Mouse (Mus musculus): ENCODE data around the gene Paqr9. TPM values are rescaled to one million over a fixed set of nuclear protein-coding genes. Genes with fewer than 3 reads are reported as not detected.
A peak's percentile ranks its signal among the peaks of the same experiment; 100 is the strongest.

Paqr9 gene
- polyA plus RNA-seq, 1 experiment from 2014 or later, result 0.15 TPM

DNA sequence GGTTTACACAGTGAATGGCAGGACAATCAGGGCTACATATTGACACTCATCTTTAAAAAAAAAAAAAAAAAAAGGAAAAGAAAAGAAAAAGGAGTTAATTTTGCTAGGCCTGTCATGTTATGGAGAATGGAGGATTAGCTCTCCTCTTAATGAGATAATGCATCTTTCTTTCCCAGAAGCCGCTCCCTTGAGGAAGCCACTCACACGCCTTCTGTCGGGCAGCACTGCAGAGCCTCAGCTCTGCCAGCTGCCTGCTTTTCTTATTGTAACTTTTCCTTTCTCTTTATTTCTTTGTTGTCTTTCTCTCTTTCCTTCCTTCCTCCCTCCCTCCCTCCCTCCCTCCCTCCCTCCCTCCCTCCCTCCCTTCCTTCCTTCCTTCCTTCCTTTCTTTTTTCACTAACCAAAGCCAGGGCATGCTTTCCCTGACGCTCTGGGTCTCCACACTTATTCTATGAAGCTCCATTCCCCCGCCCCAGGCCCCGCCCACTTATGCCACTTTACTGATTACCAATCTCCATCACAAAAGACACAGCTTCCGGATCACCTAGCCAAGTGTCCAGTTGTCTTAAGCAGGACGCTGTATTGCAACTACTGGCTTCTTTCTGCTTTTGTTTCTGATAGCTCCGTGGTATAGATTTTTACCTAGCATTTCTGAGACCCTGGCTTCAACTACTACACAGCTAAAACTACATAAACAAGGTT, 54.1 kb downstream of the Paqr9 start:
- Histone ChIP-seq H3K36me3 (no peaks in the 10 kb centered on the region), H3K27ac (no peak overlapping the region), H3K9me3 (no peaks in the 10 kb centered on the region), H3K4me3 (no peak overlapping the region), H3K27me3 (no peaks in the 10 kb centered on the region), H3K4me1 (no peaks in the 10 kb centered on the region), H3K9ac (no peak overlapping the region), H3K4me2 (peak overlapping the region; percentile 14; the same call in 1 of the 2 replicates)
- ATAC-seq (ENCODE audit: insufficient number of reproducible peaks, insufficient read depth, low FRiP score, low TSS enrichment, low read depth), result no peak
- WGBS, result 21% methylated on average over 9 of the region's 9 CpGs

DNA sequence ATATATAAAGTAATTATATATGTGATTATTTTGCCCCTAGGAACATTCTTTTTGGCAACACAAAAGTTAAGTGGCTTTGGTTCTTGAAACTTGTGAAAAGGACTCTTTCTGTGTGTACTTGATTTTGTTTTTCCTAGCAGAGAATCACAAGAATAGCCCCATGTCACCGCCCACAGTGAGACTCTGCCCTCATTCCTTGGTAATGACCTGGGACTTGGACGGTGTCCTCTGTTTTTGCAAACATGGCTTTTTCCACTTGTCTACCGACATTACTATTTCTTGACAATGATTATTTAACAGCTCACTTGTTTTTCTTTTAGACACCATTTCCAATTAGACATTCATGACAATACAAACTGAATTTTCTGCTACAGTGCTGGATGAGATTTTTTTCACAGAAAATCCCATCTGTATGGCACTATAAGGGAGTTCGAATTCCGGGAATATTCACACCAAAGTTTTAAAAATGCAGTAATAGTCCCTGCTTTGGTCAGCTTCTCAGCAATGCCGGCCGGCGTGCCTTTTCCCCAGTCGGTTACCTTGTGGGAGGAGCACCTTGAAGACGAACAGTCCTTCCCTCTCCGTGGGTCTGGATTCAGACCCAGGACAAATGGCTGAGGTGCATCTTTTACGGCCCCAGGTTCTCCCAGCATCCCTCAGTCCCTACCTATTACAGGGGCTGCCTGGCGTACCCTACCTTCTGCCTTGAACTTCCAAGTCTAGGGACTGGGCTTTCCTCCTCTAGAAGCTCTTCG, 55.6 kb downstream of the Paqr9 start:
- no peak overlapping the region for H3K4me2 ChIP-seq
- no peak overlapping the region for H3K9ac ChIP-seq
- H3K4me1 ChIP-seq, result no peaks in the 10 kb centered on the region
- ATAC-seq (ENCODE audit: insufficient number of reproducible peaks, insufficient read depth, low FRiP score, low TSS enrichment, low read depth), result no peak
- no peak overlapping the region for H3K27ac ChIP-seq
- H3K4me3 ChIP-seq, result no peak overlapping the region
- WGBS, result 84% methylated on average over 14 of the region's 14 CpGs
- no peaks in the 10 kb centered on the region for H3K27me3 ChIP-seq
- no peaks in the 10 kb centered on the region for H3K36me3 ChIP-seq
- H3K9me3 ChIP-seq, result no peaks in the 10 kb centered on the region

DNA sequence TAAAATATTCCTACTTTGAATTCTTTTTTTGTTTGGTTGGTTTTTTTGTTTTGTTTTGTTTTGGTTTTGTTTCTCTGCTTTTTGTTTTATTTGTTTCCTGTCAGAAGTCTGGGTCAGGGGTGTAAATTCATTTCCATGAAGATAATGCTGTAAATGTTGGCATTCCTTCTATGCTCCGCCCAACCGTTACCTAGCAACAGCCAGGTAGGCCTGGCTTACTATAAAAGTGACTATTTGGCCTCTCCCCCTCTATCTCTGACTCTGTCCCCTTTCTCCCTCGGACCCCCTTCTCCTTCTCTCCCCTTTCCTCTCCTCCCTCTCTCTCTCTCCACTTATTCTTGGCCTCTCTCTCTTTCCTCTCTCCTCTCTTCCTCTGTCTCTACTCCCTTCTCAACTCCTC, 56.5 kb downstream of the Paqr9 start:
- Histone ChIP-seq H3K9me3 (no peaks in the 10 kb centered on the region), H3K4me3 (no peak overlapping the region), H3K27ac (no peak overlapping the region), H3K9ac (no peak overlapping the region), H3K4me2 (no peak overlapping the region), H3K36me3 (no peaks in the 10 kb centered on the region), H3K4me1 (no peaks in the 10 kb centered on the region), H3K27me3 (no peaks in the 10 kb centered on the region)
- ATAC-seq (ENCODE audit: insufficient number of reproducible peaks, insufficient read depth, low FRiP score, low TSS enrichment, low read depth), result no peak
- WGBS, result 81% methylated on average over 3 of the region's 3 CpGs

Other genes with a start within 250 kb of the Paqr9 start
- 13.2 and 13.5 TPM in 2 replicates for gene Chst2, start 152.9 kb upstream of the Paqr9 start, polyA plus RNA-seq (2015; fragmentation: Nextera tagmentation; extraction: Ambion mirVana)
- 169 and 178 TPM in 2 replicates for gene U2surp, start 47.7 kb upstream of the Paqr9 start, polyA plus RNA-seq (2015; fragmentation: Nextera tagmentation; extraction: Ambion mirVana)
- 8.2 and 10.0 TPM in 2 replicates for gene Pcolce2, start 77.9 kb downstream of the Paqr9 start, polyA plus RNA-seq (2015; fragmentation: Nextera tagmentation; extraction: Ambion mirVana)
- 2.0 and 2.7 TPM in 2 replicates for gene Trpc1, start 190.7 kb downstream of the Paqr9 start, polyA plus RNA-seq (2015; fragmentation: Nextera tagmentation; extraction: Ambion mirVana)